Mouse (Mus musculus) kidney, postnatal 4 days (tissue): ENCODE results near the gene Slc26a5.

ENCODE experiments used
- DNase-seq, 2 experiments: peaks; one replicate each; pipeline ENCODE4 v3.0.0; 2021; ENCODE audit warnings: mixed read lengths in 2 of 2

The Slc26a5 gene

GRCm38 (mm10) chr5:21804837-21805236 is 60.6 kb downstream of the Slc26a5 start:
- DNase-seq = no peak

GRCm38 (mm10) chr5:21803691-21804188 is 61.7 kb downstream of the Slc26a5 start:
- no peak for DNase-seq

- DNase-seq = no peak
Observed at GRCm38 (mm10) chr5:21802907-21803306, 62.5 kb downstream of the Slc26a5 start.

- no peak for DNase-seq
Observed at GRCm38 (mm10) chr5:21792166-21792565, 73.2 kb downstream of the Slc26a5 start.

- no peak for DNase-seq
Observed at GRCm38 (mm10) chr5:21789061-21789460, 76.3 kb downstream of the Slc26a5 start.

GRCm38 (mm10) chr5:21787186-21788105 is 78.0 kb downstream of the Slc26a5 start:
- DNase-seq = no peak

GRCm38 (mm10) chr5:21786258-21787185 is 78.9 kb downstream of the Slc26a5 start:
- DNase-seq = peak; percentile 94 to 95

GRCm38 (mm10) chr5:21785776-21786175 is 79.6 kb downstream of the Slc26a5 start:
- DNase-seq = peak in 1 of 2 experiments; percentile 12

- DNase-seq = peak; percentile 90 to 94
Observed at GRCm38 (mm10) chr5:21785053-21785452, 80.4 kb downstream of the Slc26a5 start, which contains the start of the genes Dnajc2 and Psmc2. Dnajc2 (minus strand) TSS chr5:21785251. Psmc2 (plus strand) TSS chr5:21785283.

- peak; percentile 29 to 45 for DNase-seq
Observed at GRCm38 (mm10) chr5:21784161-21785052, 81.0 kb downstream of the Slc26a5 start.

GRCm38 (mm10) chr5:21776491-21776890 is 88.9 kb downstream of the Slc26a5 start:
- DNase-seq = no peak

- DNase-seq = no peak
Observed at GRCm38 (mm10) chr5:21769841-21770240, 95.6 kb downstream of the Slc26a5 start.

GRCm38 (mm10) chr5:21768506-21768905 is 96.9 kb downstream of the Slc26a5 start:
- DNase-seq = no peak
